Mouse (Mus musculus) fat pad, adult 2 months (tissue): ENCODE results near the gene Mill2.

Source experiments
- DNase-seq: peaks from one replicate; pipeline ENCODE4 v3.0.0-alpha.2; 2011; ENCODE audit warnings: low read depth, low spot score; ENCODE audit errors: extremely low read depth

Mill2 gene

GRCm38 (mm10) chr7:18873253-18873652 is 33.5 kb downstream of the Mill2 start:
- no peak for DNase-seq

- no peak for DNase-seq
Measured at GRCm38 (mm10) chr7:18875372-18875771, 35.6 kb downstream of the Mill2 start.

GRCm38 (mm10) chr7:18878691-18879090 is 38.9 kb downstream of the Mill2 start:
- no peak for DNase-seq

- no peak for DNase-seq
Measured at GRCm38 (mm10) chr7:18883991-18884744, 44.4 kb downstream of the Mill2 start.

GRCm38 (mm10) chr7:18884745-18885422 is 45.1 kb downstream of the Mill2 start:
- no peak for DNase-seq

GRCm38 (mm10) chr7:18886963-18887362 is 47.2 kb downstream of the Mill2 start:
- no peak for DNase-seq

- DNase-seq, result no peak
Measured at GRCm38 (mm10) chr7:18890848-18891247, 51.1 kb downstream of the Mill2 start.

GRCm38 (mm10) chr7:18891872-18892599 is 52.3 kb downstream of the Mill2 start:
- no peak for DNase-seq

- DNase-seq, result no peak
Measured at GRCm38 (mm10) chr7:18893009-18893408, 53.2 kb downstream of the Mill2 start.

GRCm38 (mm10) chr7:18893651-18894430 is 54.1 kb downstream of the Mill2 start:
- no peak for DNase-seq

- no peak for DNase-seq
Measured at GRCm38 (mm10) chr7:18896536-18896935, 56.8 kb downstream of the Mill2 start.

- no peak for DNase-seq
Measured at GRCm38 (mm10) chr7:18900513-18900912, 60.7 kb downstream of the Mill2 start.

- no peak for DNase-seq
Measured at GRCm38 (mm10) chr7:18902486-18902885, 62.7 kb downstream of the Mill2 start.

- peak; percentile 46 for DNase-seq
Measured at GRCm38 (mm10) chr7:18904971-18905370, 65.2 kb downstream of the Mill2 start.

GRCm38 (mm10) chr7:18909797-18910196 is 70.0 kb downstream of the Mill2 start:
- DNase-seq, result no peak

GRCm38 (mm10) chr7:18910241-18910831 is 70.6 kb downstream of the Mill2 start, which contains the start of gene Ccdc61:
Gene Ccdc61, minus strand, starts transcription at chr7:18910415.
- peak; percentile 99 for DNase-seq
